Mouse (Mus musculus): ENCODE measurements around the gene Gm973. TPM values are rescaled to one million over a fixed set of nuclear protein-coding genes. Genes with fewer than 3 reads are reported as not detected.

The Gm973 gene
- polyA plus RNA-seq, 1 experiment from 2014 or later: 0.42 TPM

GRCm38 (mm10) chr1:59608125-59608762 lies 92.2 kb downstream of the Gm973 start:
- H3K27me3 ChIP-seq (replicated peaks; ENCODE audit: control insufficient read depth, insufficient read depth, low read length): no peaks in the 10 kb centered on the region
- H3K9ac ChIP-seq (ENCODE audit: low read length): no peak overlapping the region
- DNase-seq (ENCODE audit: low spot score) (no peak), ATAC-seq (replicated peaks; ENCODE audit: low FRiP score, low TSS enrichment, low read depth) (no peak)
- H3K4me2 ChIP-seq (ENCODE audit: low read length): no peak overlapping the region
- H3K27ac ChIP-seq (ENCODE audit: low read depth): no peak overlapping the region
- no peaks in the 10 kb centered on the region for H3K9me3 ChIP-seq (ENCODE audit: control insufficient read depth, low read length)
- no peak overlapping the region for H3K4me3 ChIP-seq (ENCODE audit: low read depth, low read length)
- WGBS: 82% methylated on average over 7 of the region's 7 CpGs
- no peaks in the 10 kb centered on the region for H3K36me3 ChIP-seq (ENCODE audit: control insufficient read depth, insufficient read depth, low read length)
- H3K4me1 ChIP-seq (replicated peaks; ENCODE audit: control insufficient read depth, insufficient read depth, low read length): no peaks in the 10 kb centered on the region

GRCm38 (mm10) chr1:59608920-59609319 lies 92.9 kb downstream of the Gm973 start:
- Histone ChIP-seq H3K36me3 (ENCODE audit: control insufficient read depth, insufficient read depth, low read length) (no peaks in the 10 kb centered on the region), H3K4me3 (ENCODE audit: low read depth, low read length) (no peak overlapping the region), H3K4me2 (ENCODE audit: low read length) (no peak overlapping the region), H3K27ac (ENCODE audit: low read depth) (no peak overlapping the region), H3K4me1 (replicated peaks; ENCODE audit: control insufficient read depth, insufficient read depth, low read length) (no peaks in the 10 kb centered on the region), H3K27me3 (replicated peaks; ENCODE audit: control insufficient read depth, insufficient read depth, low read length) (no peaks in the 10 kb centered on the region), H3K9ac (ENCODE audit: low read length) (no peak overlapping the region), H3K9me3 (ENCODE audit: control insufficient read depth, low read length) (no peaks in the 10 kb centered on the region)
- no peak for DNase-seq (ENCODE audit: low spot score)
- 72% methylated on average over 5 of the region's 5 CpGs for WGBS
- no peak for ATAC-seq (replicated peaks; ENCODE audit: low FRiP score, low TSS enrichment, low read depth)

- DNase-seq (ENCODE audit: low spot score): no peak
- peak overlapping the region; percentile 25; the same call in 1 of the 2 replicates for H3K27ac ChIP-seq (ENCODE audit: low read depth)
These were observed 93.4 kb downstream of the Gm973 start for GRCm38 (mm10) chr1:59609458-59609857.

GRCm38 (mm10) chr1:59609896-59610295 lies 93.8 kb downstream of the Gm973 start:
- no peak overlapping the region for H3K9ac ChIP-seq (ENCODE audit: low read length)
- H3K9me3 ChIP-seq (ENCODE audit: control insufficient read depth, low read length): no peaks in the 10 kb centered on the region
- no peak overlapping the region for H3K4me3 ChIP-seq (ENCODE audit: low read depth, low read length)
- no peak for ATAC-seq (replicated peaks; ENCODE audit: low FRiP score, low TSS enrichment, low read depth)
- H3K36me3 ChIP-seq (ENCODE audit: control insufficient read depth, insufficient read depth, low read length): no peaks in the 10 kb centered on the region
- DNase-seq (ENCODE audit: low spot score): no peak
- H3K27ac ChIP-seq (ENCODE audit: low read depth): peak overlapping the region; percentile 25; the same call in 1 of the 2 replicates
- no peaks in the 10 kb centered on the region for H3K4me1 ChIP-seq (replicated peaks; ENCODE audit: control insufficient read depth, insufficient read depth, low read length)
- no peaks in the 10 kb centered on the region for H3K27me3 ChIP-seq (replicated peaks; ENCODE audit: control insufficient read depth, insufficient read depth, low read length)
- WGBS: 29% methylated on average over 10 of the region's 10 CpGs
- H3K4me2 ChIP-seq (ENCODE audit: low read length): no peak overlapping the region

More at GRCm38 (mm10) chr1:59609458-59609857, 93.4 kb downstream of the Gm973 start:
- Histone ChIP-seq H3K4me2 (ENCODE audit: low read length) (no peak overlapping the region), H3K4me1 (replicated peaks; ENCODE audit: control insufficient read depth, insufficient read depth, low read length) (no peaks in the 10 kb centered on the region), H3K27me3 (replicated peaks; ENCODE audit: control insufficient read depth, insufficient read depth, low read length) (no peaks in the 10 kb centered on the region), H3K4me3 (ENCODE audit: low read depth, low read length) (no peak overlapping the region), H3K9me3 (ENCODE audit: control insufficient read depth, low read length) (no peaks in the 10 kb centered on the region), H3K36me3 (ENCODE audit: control insufficient read depth, insufficient read depth, low read length) (no peaks in the 10 kb centered on the region), H3K9ac (ENCODE audit: low read length) (no peak overlapping the region)
- no peak for ATAC-seq (replicated peaks; ENCODE audit: low FRiP score, low TSS enrichment, low read depth)
- 78% methylated on average over 4 of the region's 4 CpGs for WGBS

- Histone ChIP-seq H3K4me3 (ENCODE audit: low read depth, low read length) (no peak overlapping the region), H3K9me3 (ENCODE audit: control insufficient read depth, low read length) (no peaks in the 10 kb centered on the region), H3K27ac (ENCODE audit: low read depth) (no peak overlapping the region), H3K36me3 (ENCODE audit: control insufficient read depth, insufficient read depth, low read length) (no peaks in the 10 kb centered on the region), H3K9ac (ENCODE audit: low read length) (no peak overlapping the region), H3K4me1 (replicated peaks; ENCODE audit: control insufficient read depth, insufficient read depth, low read length) (no peaks in the 10 kb centered on the region), H3K27me3 (replicated peaks; ENCODE audit: control insufficient read depth, insufficient read depth, low read length) (no peaks in the 10 kb centered on the region), H3K4me2 (ENCODE audit: low read length) (no peak overlapping the region)
- no peak for DNase-seq (ENCODE audit: low spot score)
- ATAC-seq (replicated peaks; ENCODE audit: low FRiP score, low TSS enrichment, low read depth): no peak
- WGBS: 84% methylated on average over 3 of the region's 3 CpGs
These were observed 94.9 kb downstream of the Gm973 start for GRCm38 (mm10) chr1:59610929-59611328.

- peak; percentile 73 for DNase-seq (ENCODE audit: low spot score)
- Histone ChIP-seq H3K9ac (ENCODE audit: low read length) (no peak overlapping the region), H3K9me3 (ENCODE audit: control insufficient read depth, low read length) (no peaks in the 10 kb centered on the region), H3K27ac (ENCODE audit: low read depth) (no peak overlapping the region), H3K4me3 (ENCODE audit: low read depth, low read length) (no peak overlapping the region), H3K4me2 (ENCODE audit: low read length) (no peak overlapping the region), H3K27me3 (replicated peaks; ENCODE audit: control insufficient read depth, insufficient read depth, low read length) (no peaks in the 10 kb centered on the region), H3K36me3 (ENCODE audit: control insufficient read depth, insufficient read depth, low read length) (no peaks in the 10 kb centered on the region), H3K4me1 (replicated peaks; ENCODE audit: control insufficient read depth, insufficient read depth, low read length) (no peaks in the 10 kb centered on the region)
- WGBS: 40% methylated on average over 6 of the region's 6 CpGs
- ATAC-seq (replicated peaks; ENCODE audit: low FRiP score, low TSS enrichment, low read depth): no peak
These were observed 97.7 kb downstream of the Gm973 start for GRCm38 (mm10) chr1:59613795-59614194.

- Histone ChIP-seq H3K4me1 (replicated peaks; ENCODE audit: control insufficient read depth, insufficient read depth, low read length) (no peaks in the 10 kb centered on the region), H3K4me2 (ENCODE audit: low read length) (no peak overlapping the region), H3K27me3 (replicated peaks; ENCODE audit: control insufficient read depth, insufficient read depth, low read length) (no peaks in the 10 kb centered on the region), H3K4me3 (ENCODE audit: low read depth, low read length) (no peak overlapping the region), H3K9ac (ENCODE audit: low read length) (no peak overlapping the region), H3K9me3 (ENCODE audit: control insufficient read depth, low read length) (no peaks in the 10 kb centered on the region), H3K36me3 (ENCODE audit: control insufficient read depth, insufficient read depth, low read length) (no peaks in the 10 kb centered on the region), H3K27ac (ENCODE audit: low read depth) (no peak overlapping the region)
- ATAC-seq (replicated peaks; ENCODE audit: low FRiP score, low TSS enrichment, low read depth) (no peak), DNase-seq (ENCODE audit: low spot score) (no peak)
- WGBS: 78% methylated on average over 2 of the region's 2 CpGs
These were observed 99.0 kb downstream of the Gm973 start for GRCm38 (mm10) chr1:59615021-59615420.

GRCm38 (mm10) chr1:59619201-59619600 lies 103.1 kb downstream of the Gm973 start:
- Histone ChIP-seq H3K36me3 (ENCODE audit: control insufficient read depth, insufficient read depth, low read length) (no peaks in the 10 kb centered on the region), H3K27ac (ENCODE audit: low read depth) (no peak overlapping the region), H3K9me3 (ENCODE audit: control insufficient read depth, low read length) (no peaks in the 10 kb centered on the region), H3K27me3 (replicated peaks; ENCODE audit: control insufficient read depth, insufficient read depth, low read length) (no peaks in the 10 kb centered on the region), H3K4me1 (replicated peaks; ENCODE audit: control insufficient read depth, insufficient read depth, low read length) (no peaks in the 10 kb centered on the region), H3K4me2 (ENCODE audit: low read length) (no peak overlapping the region), H3K4me3 (ENCODE audit: low read depth, low read length) (no peak overlapping the region), H3K9ac (ENCODE audit: low read length) (no peak overlapping the region)
- 91% methylated on average over 10 of the region's 10 CpGs for WGBS
- ATAC-seq (replicated peaks; ENCODE audit: low FRiP score, low TSS enrichment, low read depth): no peak
- no peak for DNase-seq (ENCODE audit: low spot score)

- WGBS: 22% methylated on average over 5 of the region's 5 CpGs
- H3K9ac ChIP-seq (ENCODE audit: low read length): no peak overlapping the region
- H3K27ac ChIP-seq (ENCODE audit: low read depth): no peak overlapping the region
- no peak overlapping the region for H3K4me3 ChIP-seq (ENCODE audit: low read depth, low read length)
- no peaks in the 10 kb centered on the region for H3K9me3 ChIP-seq (ENCODE audit: control insufficient read depth, low read length)
- no peak overlapping the region for H3K4me2 ChIP-seq (ENCODE audit: low read length)
- H3K27me3 ChIP-seq (replicated peaks; ENCODE audit: control insufficient read depth, insufficient read depth, low read length): no peaks in the 10 kb centered on the region
- peak; percentile 81 for ATAC-seq (replicated peaks; ENCODE audit: low FRiP score, low TSS enrichment, low read depth)
- DNase-seq (ENCODE audit: low spot score): peak; percentile 84
- no peaks in the 10 kb centered on the region for H3K36me3 ChIP-seq (ENCODE audit: control insufficient read depth, insufficient read depth, low read length)
- no peaks in the 10 kb centered on the region for H3K4me1 ChIP-seq (replicated peaks; ENCODE audit: control insufficient read depth, insufficient read depth, low read length)
These were observed 107.4 kb downstream of the Gm973 start for GRCm38 (mm10) chr1:59623325-59624017.

Measured in intestine, embryonic 14.5 days (tissue).